Comparison of ENCODE assay signal across 8 mouse cellular contexts in the genomic region with DNA sequence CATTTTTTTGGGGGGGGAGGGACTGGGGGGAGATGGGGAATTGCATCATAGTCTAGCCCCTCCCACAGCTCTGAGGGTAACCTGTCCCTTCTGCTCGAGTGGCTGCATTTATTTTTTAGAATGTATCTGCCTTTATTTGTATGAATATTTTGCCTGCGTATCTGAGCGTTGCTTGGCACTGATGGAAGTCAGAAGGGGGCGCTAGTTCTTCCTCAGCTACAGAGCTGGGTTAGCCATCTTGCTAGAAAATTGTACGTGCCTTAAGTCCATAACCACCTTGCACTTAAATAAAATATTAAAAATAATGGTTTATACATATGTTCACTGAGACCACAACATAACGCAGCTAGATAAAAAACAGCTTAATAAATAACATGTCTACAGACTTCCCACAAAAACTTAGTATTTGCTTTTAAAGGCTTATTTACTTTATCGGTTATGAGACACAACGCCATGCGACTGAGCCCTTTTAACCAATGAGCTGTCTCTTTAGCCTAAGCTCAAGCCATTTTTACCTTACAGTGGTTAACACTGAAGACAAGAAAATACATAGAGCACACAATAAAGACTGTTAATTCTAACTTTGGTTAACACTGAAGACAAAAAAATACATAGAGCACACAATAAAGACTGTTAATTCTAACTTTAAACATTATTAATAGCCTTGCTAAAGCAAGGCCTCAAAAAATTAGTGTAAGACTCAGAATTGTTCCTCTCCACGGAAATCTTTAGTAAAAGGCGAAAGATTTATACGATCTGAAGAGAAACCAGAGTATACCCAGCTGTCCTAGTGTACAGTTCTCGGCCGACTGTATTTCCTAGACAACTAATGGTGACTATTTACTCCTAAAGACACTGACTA. TPM values are rescaled to one million over a fixed set of nuclear protein-coding genes. Genes with fewer than 3 reads are reported as not detected.
DNase-seq lines count a peak whose midpoint lies in the region; ATAC-seq lines count a peak whose summit lies in the region.

No protein-coding gene starts in this region.

- no peak overlapping the region for H3K9ac ChIP-seq in limb, embryonic 11.5 days (ENCODE audit: low read length)
- no peak overlapping the region; the same call in 1 of the 2 replicates for H3K9ac ChIP-seq in midbrain, embryonic 11.5 days (ENCODE audit: low read length)

- DNase-seq in right cerebral cortex, postnatal 10 days (ENCODE audit: low spot score in 2 of 2): peak; percentile 59 to 75
- DNase-seq in right cerebral cortex, postnatal 36 days (ENCODE audit: low spot score in 2 of 2): no peak
- peak; percentile 89 for DNase-seq in c-Kit-positive CD71-negative TER-119-negative erythroid progenitor cells, embryonic 14.5 days (ENCODE audit: low read depth)
- peak; percentile 80 for DNase-seq in fibroblast of lung, adult 2 months (ENCODE audit: low read depth)
- DNase-seq in hindbrain, embryonic 10.5 days (ENCODE audit: low spot score): peak; percentile 65
- DNase-seq in limb, embryonic 11.5 days (ENCODE audit: low spot score): peak; percentile 72
- peak; percentile 96 for DNase-seq in midbrain, embryonic 11.5 days (ENCODE audit: low spot score, missing footprints)
- peak; percentile 42 for DNase-seq in telencephalon, adult 2 months (ENCODE audit: low read depth, low spot score)

- no peak overlapping the region; the same call in 1 of the 2 replicates for H3K4me2 ChIP-seq in limb, embryonic 11.5 days (ENCODE audit: low read depth, severe bottlenecking)
- peak overlapping the region; percentile 6; the same call in 1 of the 2 replicates for H3K4me2 ChIP-seq in midbrain, embryonic 11.5 days

- 0 out of 2 replicates have a peak, but pooled peaks cover 3% of the 10 kb centered on the region for H3K36me3 ChIP-seq in hindbrain, embryonic 10.5 days
- no peaks in the 10 kb centered on the region for H3K36me3 ChIP-seq in limb, embryonic 11.5 days (ENCODE audit: control insufficient read depth, insufficient read depth, low read length)
- no peaks in the 10 kb centered on the region for H3K36me3 ChIP-seq in midbrain, embryonic 11.5 days (ENCODE audit: control insufficient read depth, insufficient read depth, low read length)

- H3K4me3 ChIP-seq in hindbrain, embryonic 10.5 days: peak overlapping the region; percentile 68
- no peak overlapping the region for H3K4me3 ChIP-seq in limb, embryonic 11.5 days (ENCODE audit: low read depth, low read length)
- no peak overlapping the region for H3K4me3 ChIP-seq in midbrain, embryonic 11.5 days (ENCODE audit: low read depth, low read length)

- no peaks in the 10 kb centered on the region for H3K9me3 ChIP-seq in hindbrain, embryonic 10.5 days
- no peaks in the 10 kb centered on the region for H3K9me3 ChIP-seq in limb, embryonic 11.5 days (ENCODE audit: control insufficient read depth, low read length)
- no peaks in the 10 kb centered on the region for H3K9me3 ChIP-seq in midbrain, embryonic 11.5 days (ENCODE audit: control insufficient read depth, low read length)

- H3K4me1 ChIP-seq in hindbrain, embryonic 10.5 days (replicated peaks): peaks cover 16% of the 10 kb centered on the region
- H3K4me1 ChIP-seq in limb, embryonic 11.5 days (ENCODE audit: control insufficient read depth, insufficient read depth, low read length): no peaks in the 10 kb centered on the region
- H3K4me1 ChIP-seq in midbrain, embryonic 11.5 days (ENCODE audit: control insufficient read depth, insufficient read depth, low read length): 0 out of 2 replicates have a peak, but pooled peaks cover 2% of the 10 kb centered on the region

- ATAC-seq in limb, embryonic 11.5 days (ENCODE audit: insufficient number of reproducible peaks, low FRiP score, low TSS enrichment, low read depth): peak; percentile 90
- peak; percentile 86 for ATAC-seq in midbrain, embryonic 11.5 days (ENCODE audit: low FRiP score)

- H3K27ac ChIP-seq in hindbrain, embryonic 10.5 days: peak overlapping the region; percentile 93
- peak overlapping the region; percentile 85 for H3K27ac ChIP-seq in limb, embryonic 11.5 days (replicated peaks; ENCODE audit: low read depth, low read length)
- peak overlapping the region; percentile 95 for H3K27ac ChIP-seq in midbrain, embryonic 11.5 days (ENCODE audit: low read depth, low read length)

- WGBS in hindbrain, embryonic 10.5 days: 1% methylated on average over 14 of the region's 14 CpGs
- under 1% methylated on average over 14 of the region's 14 CpGs for WGBS in limb, embryonic 11.5 days
- WGBS in midbrain, embryonic 11.5 days: under 1% methylated on average over 14 of the region's 14 CpGs

- no peaks in the 10 kb centered on the region for H3K27me3 ChIP-seq in hindbrain, embryonic 10.5 days (ENCODE audit: insufficient read depth, poor library complexity, severe bottlenecking)
- no peaks in the 10 kb centered on the region for H3K27me3 ChIP-seq in limb, embryonic 11.5 days (ENCODE audit: control insufficient read depth, insufficient read depth, low read length)
- no peaks in the 10 kb centered on the region for H3K27me3 ChIP-seq in midbrain, embryonic 11.5 days (ENCODE audit: control insufficient read depth, insufficient read depth, low read length)

RNA-seq across cellular contexts. Expression of gene Alyref2, which starts 0.7 kb away (rescaled TPM):
- 11.2 and 13.3 TPM in 2 replicates for polyA plus RNA-seq in hindbrain, embryonic 10.5 days (2016; fragmentation: Nextera tagmentation; extraction: Ambion mirVana)
- polyA plus RNA-seq in limb, embryonic 11.5 days (2014; fragmentation: Nextera tagmentation; extraction: Ambion mirVana): 7.1 and 10.3 TPM in 2 replicates
- 16.2 and 16.8 TPM in 2 replicates for polyA plus RNA-seq in midbrain, embryonic 11.5 days (2014; fragmentation: Nextera tagmentation; extraction: Ambion mirVana)

RNA-seq across cellular contexts. Expression of gene Itln1, which starts 32.5 kb away (rescaled TPM):
- polyA plus RNA-seq in hindbrain, embryonic 10.5 days (2016; fragmentation: Nextera tagmentation; extraction: Ambion mirVana): not detected in 2 replicates
- not detected in 2 replicates for polyA plus RNA-seq in limb, embryonic 11.5 days (2014; fragmentation: Nextera tagmentation; extraction: Ambion mirVana)
- polyA plus RNA-seq in midbrain, embryonic 11.5 days (2014; fragmentation: Nextera tagmentation; extraction: Ambion mirVana): not detected in 2 replicates

RNA-seq across cellular contexts. Expression of gene Cd244a, which starts 56.4 kb away (rescaled TPM):
- polyA plus RNA-seq in hindbrain, embryonic 10.5 days (2016; fragmentation: Nextera tagmentation; extraction: Ambion mirVana): 0.09 TPM in 1 of 2 replicates, not detected in the other
- not detected in 2 replicates for polyA plus RNA-seq in limb, embryonic 11.5 days (2014; fragmentation: Nextera tagmentation; extraction: Ambion mirVana)
- not detected in 2 replicates for polyA plus RNA-seq in midbrain, embryonic 11.5 days (2014; fragmentation: Nextera tagmentation; extraction: Ambion mirVana)

Comparison
In these comparisons a context has a peak if more than half of its experiments do, and no peak if none do; other contexts are left out.
1. DNase-seq: peak in right cerebral cortex, postnatal 10 days (2 of 2), c-Kit-positive CD71-negative TER-119-negative erythroid progenitor cells, embryonic 14.5 days (single experiment), fibroblast of lung, adult 2 months (single experiment), hindbrain, embryonic 10.5 days (single experiment), limb, embryonic 11.5 days (single experiment), midbrain, embryonic 11.5 days (single experiment) and telencephalon, adult 2 months (single experiment); none in right cerebral cortex, postnatal 36 days (0 of 2).
2. Peak in every context shown above with its lines, with median percentiles within 50 percentile points of each other: H3K27ac ChIP-seq.